Mouse (Mus musculus) olfactory bulb, adult 2 months (tissue): ENCODE measurements around the gene Lsm7.

Experiments used
- CTCF ChIP-seq: fragments of 200-500 bp; IDR thresholded peaks from 2 replicates; pipeline ENCODE4 v1.5.1; 2012; ENCODE audit warnings: low read depth, mild to moderate bottlenecking, low read length, moderate library complexity; ENCODE audit not compliant: insufficient read depth
- POLR2A ChIP-seq: fragments of 200-500 bp; IDR thresholded peaks from 2 replicates; pipeline ENCODE4 v1.6.1; 2012; ENCODE audit warnings: mild to moderate bottlenecking, low read depth, low read length, moderate library complexity; ENCODE audit not compliant: insufficient read depth

- TF ChIP-seq CTCF (no peak), POLR2A (no peak)
Measured at GRCm38 (mm10) chr10:80876028-80876427, 21.0 kb upstream of the Lsm7 start.
